Comparison of ENCODE assay signal across 8 mouse cellular contexts in genomic region chr6:100195870-100196409, GRCm38 (mm10).
DNase-seq lines count a peak whose midpoint lies in the region; ATAC-seq and TF ChIP-seq lines count a peak whose summit lies in the region.

No protein-coding gene starts in this region.

- no peak overlapping the region for H3K9ac ChIP-seq in forebrain, postnatal 0 days
- H3K9ac ChIP-seq in hindbrain, embryonic 16.5 days (ENCODE audit: low read depth, low read length): 0 out of 2 replicates have a peak overlapping the region, but pooled peaks have one; percentile 7
- H3K9ac ChIP-seq in liver, embryonic 11.5 days (ENCODE audit: low read depth, low read length): no peak overlapping the region
- H3K9ac ChIP-seq in neural tube, embryonic 14.5 days (replicated peaks; ENCODE audit: low read depth, low read length): no peak overlapping the region

- WGBS in forebrain, postnatal 0 days: 21% methylated on average over 7 of the region's 7 CpGs
- 11% methylated on average over 7 of the region's 7 CpGs for WGBS in hindbrain, embryonic 16.5 days
- WGBS in liver, embryonic 11.5 days: 9% methylated on average over 7 of the region's 7 CpGs
- WGBS in neural tube, embryonic 14.5 days: 9% methylated on average over 7 of the region's 7 CpGs

- DNase-seq in brain, adult 2 months (ENCODE audit: low read depth, low spot score): peak; percentile 35
- no peak for DNase-seq in forebrain, postnatal 0 days
- DNase-seq in liver, embryonic 11.5 days (ENCODE audit: low spot score): no peak
- DNase-seq in frontal cortex, postnatal 10 days (ENCODE audit: low spot score in 2 of 2): no peak
- no peak for DNase-seq in layer of hippocampus, postnatal 14 days (ENCODE audit: low spot score in 2 of 2)

- H3K4me3 ChIP-seq in forebrain, postnatal 0 days (ENCODE audit: low read depth, low read length): no peak overlapping the region
- no peak overlapping the region for H3K4me3 ChIP-seq in hindbrain, embryonic 16.5 days (ENCODE audit: low read length)
- H3K4me3 ChIP-seq in liver, embryonic 11.5 days (ENCODE audit: low read depth, low read length): no peak overlapping the region
- H3K4me3 ChIP-seq in neural tube, embryonic 14.5 days (ENCODE audit: low read depth, low read length): no peak overlapping the region

- TF ChIP-seq CTCF in forebrain, postnatal 0 days (IDR thresholded peaks at IDR 0.05; ENCODE audit: low read depth): no peak

- H3K9me3 ChIP-seq in forebrain, postnatal 0 days (ENCODE audit: low read length): no peaks in the 10 kb centered on the region
- H3K9me3 ChIP-seq in hindbrain, embryonic 16.5 days (ENCODE audit: control insufficient read depth, low read length): no peaks in the 10 kb centered on the region
- H3K9me3 ChIP-seq in liver, embryonic 11.5 days (ENCODE audit: control insufficient read depth, low read length): no peaks in the 10 kb centered on the region
- no peaks in the 10 kb centered on the region for H3K9me3 ChIP-seq in neural tube, embryonic 14.5 days (ENCODE audit: control insufficient read depth, low read length)

- peak overlapping the region; percentile 9; the same call in 1 of the 2 replicates for H3K27ac ChIP-seq in forebrain, postnatal 0 days (ENCODE audit: low read depth, low read length)
- peak overlapping the region; percentile 8; the same call in 1 of the 2 replicates for H3K27ac ChIP-seq in hindbrain, embryonic 16.5 days (ENCODE audit: low read depth, low read length)
- peak overlapping the region; percentile 54; the same call in 1 of the 2 replicates for H3K27ac ChIP-seq in liver, embryonic 11.5 days (ENCODE audit: low read depth, low read length)
- H3K27ac ChIP-seq in neural tube, embryonic 14.5 days (ENCODE audit: low read depth, low read length): no peak overlapping the region

- no peaks in the 10 kb centered on the region for H3K36me3 ChIP-seq in forebrain, postnatal 0 days (ENCODE audit: insufficient read depth)
- no peaks in the 10 kb centered on the region for H3K36me3 ChIP-seq in hindbrain, embryonic 16.5 days (ENCODE audit: control insufficient read depth, insufficient read depth, low read length)
- no peaks in the 10 kb centered on the region for H3K36me3 ChIP-seq in liver, embryonic 11.5 days (ENCODE audit: control insufficient read depth, insufficient read depth, low read length)
- H3K36me3 ChIP-seq in neural tube, embryonic 14.5 days (ENCODE audit: control insufficient read depth, insufficient read depth, low read length): no peaks in the 10 kb centered on the region

- peak; percentile 42; the same call in 1 of the 2 replicates for ATAC-seq in forebrain, postnatal 0 days
- ATAC-seq in hindbrain, embryonic 16.5 days: peak; percentile 62
- peak; percentile 40 for ATAC-seq in liver, embryonic 11.5 days (replicated peaks; ENCODE audit: low FRiP score)
- peak; percentile 44; the same call in 1 of the 2 replicates for ATAC-seq in neural tube, embryonic 14.5 days (ENCODE audit: low read depth)
- no peak for ATAC-seq in cerebellum, adult (ENCODE audit: insufficient number of reproducible peaks, low FRiP score, low TSS enrichment)

- H3K27me3 ChIP-seq in forebrain, postnatal 0 days (ENCODE audit: insufficient read depth, low read length): no peaks in the 10 kb centered on the region
- no peaks in the 10 kb centered on the region for H3K27me3 ChIP-seq in hindbrain, embryonic 16.5 days (replicated peaks; ENCODE audit: control insufficient read depth, insufficient read depth, low read length)
- no peaks in the 10 kb centered on the region for H3K27me3 ChIP-seq in liver, embryonic 11.5 days (replicated peaks; ENCODE audit: control insufficient read depth, insufficient read depth, low read length)
- H3K27me3 ChIP-seq in neural tube, embryonic 14.5 days (ENCODE audit: control insufficient read depth, insufficient read depth, low read length): no peaks in the 10 kb centered on the region

- no peaks in the 10 kb centered on the region for H3K4me1 ChIP-seq in forebrain, postnatal 0 days (ENCODE audit: insufficient read depth)
- peaks cover 19% of the 10 kb centered on the region for H3K4me1 ChIP-seq in hindbrain, embryonic 16.5 days (ENCODE audit: control insufficient read depth, insufficient read depth, low read depth, low read length)
- H3K4me1 ChIP-seq in liver, embryonic 11.5 days (replicated peaks; ENCODE audit: control insufficient read depth, insufficient read depth, low read length): peaks cover 16% of the 10 kb centered on the region
- H3K4me1 ChIP-seq in neural tube, embryonic 14.5 days (ENCODE audit: control insufficient read depth, insufficient read depth, low read length): no peaks in the 10 kb centered on the region

- H3K4me2 ChIP-seq in forebrain, postnatal 0 days (ENCODE audit: low read depth): no peak overlapping the region
- H3K4me2 ChIP-seq in hindbrain, embryonic 16.5 days (ENCODE audit: low read length): no peak overlapping the region
- no peak overlapping the region for H3K4me2 ChIP-seq in liver, embryonic 11.5 days
- no peak overlapping the region for H3K4me2 ChIP-seq in neural tube, embryonic 14.5 days (ENCODE audit: low read depth, low read length)
